Mouse (Mus musculus): ENCODE measurements at regions not wholly inside any gene's neighbourhood (a gene's known extent, or its start where the extent isn't known, plus 50 kb on each side); places are given as distances from the start of the nearest gene placed in this dataset.

- no peak for DNase-seq
Measured at GRCm38 (mm10) chr6:91573487-91573886, 57.8 kb downstream of the Lsm3 start.

GRCm38 (mm10) chr6:91574414-91574813 is 58.7 kb downstream of the Lsm3 start:
- no peak for DNase-seq

GRCm38 (mm10) chr6:91575662-91576364 is 60.1 kb downstream of the Lsm3 start:
- peak; percentile 80 for DNase-seq

- DNase-seq, result peak; percentile 70
Measured at GRCm38 (mm10) chr6:91576906-91577305, 61.2 kb downstream of the Lsm3 start.

- DNase-seq, result no peak
Measured at GRCm38 (mm10) chr6:91579666-91580065, 63.9 kb downstream of the Lsm3 start.

GRCm38 (mm10) chr6:91580607-91581006 is 64.9 kb downstream of the Lsm3 start:
- no peak for DNase-seq

GRCm38 (mm10) chr6:91582338-91582737 is 66.6 kb downstream of the Lsm3 start:
- peak; percentile 87 for DNase-seq

- DNase-seq, result peak; percentile 53
Measured at GRCm38 (mm10) chr6:91583346-91583745, 67.6 kb downstream of the Lsm3 start.

GRCm38 (mm10) chr6:91585543-91585942 is 69.8 kb downstream of the Lsm3 start:
- no peak for DNase-seq

- peak; percentile 82 for DNase-seq
Measured at GRCm38 (mm10) chr6:91589181-91589580, 73.5 kb downstream of the Lsm3 start.

- no peak for DNase-seq
Measured at GRCm38 (mm10) chr6:91590395-91590794, 74.7 kb downstream of the Lsm3 start.

GRCm38 (mm10) chr6:91590806-91591571 is 75.3 kb downstream of the Lsm3 start:
- peak; percentile 94 for DNase-seq

GRCm38 (mm10) chr6:91592651-91593050 is 76.9 kb downstream of the Lsm3 start:
- DNase-seq, result no peak

GRCm38 (mm10) chr6:91598942-91599341 is 83.2 kb downstream of the Lsm3 start:
- DNase-seq, result peak; percentile 99

GRCm38 (mm10) chr6:91600116-91600515 is 83.7 kb upstream of the Slc6a6 start:
- DNase-seq, result no peak

GRCm38 (mm10) chr6:91606634-91607215 is 77.1 kb upstream of the Slc6a6 start:
- DNase-seq, result no peak

GRCm38 (mm10) chr6:91607613-91608272 is 76.1 kb upstream of the Slc6a6 start:
- DNase-seq, result peak; percentile 54

GRCm38 (mm10) chr6:91609671-91610070 is 74.2 kb upstream of the Slc6a6 start:
- no peak for DNase-seq

GRCm38 (mm10) chr6:91615022-91615421 is 68.8 kb upstream of the Slc6a6 start:
- peak; percentile 92 for DNase-seq

- DNase-seq, result no peak
Measured at GRCm38 (mm10) chr6:91616541-91616940, 67.3 kb upstream of the Slc6a6 start.

GRCm38 (mm10) chr6:91617031-91617596 is 66.7 kb upstream of the Slc6a6 start:
- peak; percentile 78 for DNase-seq

GRCm38 (mm10) chr6:91617685-91618084 is 66.2 kb upstream of the Slc6a6 start:
- DNase-seq, result no peak

GRCm38 (mm10) chr6:91619009-91619408 is 64.8 kb upstream of the Slc6a6 start:
- DNase-seq, result no peak
